Mouse (Mus musculus) CH12.LX (cell line): ENCODE data around the gene Arx.

Source experiments
- CTCF ChIP-seq, 2 experiments: IDR thresholded peaks in 1 of 2; conservative IDR thresholded peaks in 1 of 2; 2 replicates each; pipeline ENCODE4 v1.5.1; 2011 to 2012; ENCODE audit warnings: low read depth in 2 of 2, low read length in 2 of 2, improper control_type of control experiment in 1 of 2, inconsistent platforms in 1 of 2, mild to moderate bottlenecking in 1 of 2, moderate library complexity in 1 of 2
- EP300 ChIP-seq: IDR thresholded peaks from 2 replicates; pipeline ENCODE4 v1.6.1; 2011; ENCODE audit warnings: low read length, improper control_type of control experiment

DNA sequence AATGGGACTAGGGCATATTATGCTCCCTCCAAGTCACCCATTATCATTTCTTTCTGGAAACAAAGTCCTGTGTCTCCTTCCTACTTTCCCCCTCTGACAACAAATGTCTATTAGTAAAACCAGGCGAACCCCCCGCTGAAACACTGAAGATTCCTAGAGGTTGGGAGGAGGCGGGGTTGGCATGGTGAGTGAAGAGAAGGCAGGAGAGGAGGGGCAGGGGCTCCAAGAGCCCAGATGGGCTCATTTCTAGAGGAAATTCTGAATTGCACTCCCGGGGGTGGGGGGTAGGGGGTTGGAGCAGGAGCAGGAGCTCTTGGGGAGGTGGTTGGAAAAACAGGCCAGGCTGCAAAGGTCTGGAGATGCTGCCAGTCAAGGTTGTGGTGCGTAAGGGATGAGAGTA lies 9.6 kb downstream of the Arx start:
- no peak for TF ChIP-seq CTCF (conservative IDR thresholded peaks at IDR 0.05 in 1 of 2, IDR thresholded peaks at IDR 0.05 in 1 of 2; ENCODE audit: low read depth in 2 of 2, low read length in 2 of 2)
- TF ChIP-seq EP300: no peak
